In genomic region chr1:154500187-154500866, GRCm38 (mm10) we compare ENCODE assay signal across 10 mouse cellular contexts.
A peak's percentile ranks its signal among the peaks of the same experiment; 100 is the strongest.
DNase-seq lines count a peak whose midpoint lies in the region; ATAC-seq and TF ChIP-seq lines count a peak whose summit lies in the region.
"Had no signal": no experiment of that assay in that cellular context is flagged by ENCODE, and none has a peak within 500 bp of the region (broad histone marks: within the 10 kb centered on the region; RNA-seq: fewer than 3 reads in every experiment).

No protein-coding gene starts in this region.

- H3K9ac ChIP-seq in forebrain, embryonic 11.5 days (ENCODE audit: low read length), result no peak overlapping the region
- no peak overlapping the region for H3K9ac ChIP-seq in midbrain, embryonic 16.5 days (ENCODE audit: low read depth, low read length)
- H3K9ac ChIP-seq: limb, embryonic 15.5 days had no signal

- 44% methylated on average over 3 of the region's 3 CpGs for WGBS in forebrain, embryonic 11.5 days
- 25% methylated on average over 3 of the region's 3 CpGs for WGBS in midbrain, embryonic 16.5 days

- DNase-seq in cerebellum, adult 11 months, result peak; percentile 6
- DNase-seq in forebrain, embryonic 11.5 days (ENCODE audit: low spot score), result peak; percentile 51
- DNase-seq in layer of hippocampus, adult 2 months (ENCODE audit: low spot score in 2 of 2), result peak in 1 of 2 experiments; percentile 67
- DNase-seq in yolk sac, embryonic 10.5 days (ENCODE audit: low spot score), result no peak
- DNase-seq in gastrocnemius, adult 2 months, result no peak
- no peak for DNase-seq in kidney, adult 18-20 months

- no peak overlapping the region for H3K4me2 ChIP-seq in forebrain, embryonic 11.5 days (ENCODE audit: low read depth, low read length, severe bottlenecking)
- H3K4me2 ChIP-seq in midbrain, embryonic 16.5 days (ENCODE audit: low read length), result no peak overlapping the region
- H3K4me2 ChIP-seq: limb, embryonic 15.5 days had no signal

- H3K27me3 ChIP-seq in forebrain, embryonic 11.5 days (ENCODE audit: control insufficient read depth, insufficient read depth, low read length), result no peaks in the 10 kb centered on the region
- H3K27me3 ChIP-seq in midbrain, embryonic 16.5 days (ENCODE audit: control insufficient read depth, insufficient read depth, low read depth, low read length), result no peaks in the 10 kb centered on the region
- H3K27me3 ChIP-seq: limb, embryonic 15.5 days had no signal

- no peak for TF ChIP-seq CTCF in layer of hippocampus, adult 2 months (conservative IDR thresholded peaks at IDR 0.05)
- no peak for TF ChIP-seq CTCF in gastrocnemius, adult 2 months (IDR thresholded peaks at IDR 0.05)

- 0 out of 2 replicates have a peak, but pooled peaks cover 2% of the 10 kb centered on the region for H3K4me1 ChIP-seq in forebrain, embryonic 11.5 days (replicated peaks; ENCODE audit: control insufficient read depth, insufficient read depth, low read length)
- peaks cover 9% of the 10 kb centered on the region for H3K4me1 ChIP-seq in midbrain, embryonic 16.5 days (ENCODE audit: control insufficient read depth, insufficient read depth, low read length)
- H3K4me1 ChIP-seq: limb, embryonic 15.5 days had no signal

- no peak overlapping the region for H3K4me3 ChIP-seq in forebrain, embryonic 11.5 days (ENCODE audit: low read depth, low read length)
- H3K4me3 ChIP-seq in layer of hippocampus, adult 2 months, result no peak overlapping the region
- no peak overlapping the region for H3K4me3 ChIP-seq in midbrain, embryonic 16.5 days (ENCODE audit: low read depth, low read length)
- no peak overlapping the region for H3K4me3 ChIP-seq in gastrocnemius, adult 2 months
- H3K4me3 ChIP-seq: limb, embryonic 15.5 days; myocyte had no signal

- no peak overlapping the region for H3K27ac ChIP-seq in forebrain, embryonic 11.5 days (ENCODE audit: low read depth, low read length)
- H3K27ac ChIP-seq in layer of hippocampus, adult 2 months, result peak overlapping the region; percentile 71
- H3K27ac ChIP-seq in midbrain, embryonic 16.5 days (ENCODE audit: low read length), result peak overlapping the region; percentile 72
- no peak overlapping the region for H3K27ac ChIP-seq in gastrocnemius, adult 2 months
- H3K27ac ChIP-seq: limb, embryonic 15.5 days had no signal

- ATAC-seq in forebrain, embryonic 11.5 days (replicated peaks; ENCODE audit: low FRiP score), result peak; percentile 82
- ATAC-seq in midbrain, embryonic 16.5 days, result peak; percentile 92
- ATAC-seq in megakaryocyte-erythroid progenitor cell, adult 5-6 weeks (replicated peaks; ENCODE audit: low FRiP score, low TSS enrichment, poor library complexity, severe bottlenecking), result no peak

- intact Hi-C loops in gastrocnemius, adult 2 months (cut with DNase I), result no loop called here

- no peaks in the 10 kb centered on the region for H3K9me3 ChIP-seq in forebrain, embryonic 11.5 days (ENCODE audit: control insufficient read depth, low read length)
- H3K9me3 ChIP-seq in midbrain, embryonic 16.5 days (replicated peaks; ENCODE audit: control insufficient read depth, low read length, poor library complexity, severe bottlenecking), result no peaks in the 10 kb centered on the region
- H3K9me3 ChIP-seq: limb, embryonic 15.5 days had no signal

- no peaks in the 10 kb centered on the region for H3K36me3 ChIP-seq in forebrain, embryonic 11.5 days (ENCODE audit: control insufficient read depth, insufficient read depth, low read length)
- H3K36me3 ChIP-seq in midbrain, embryonic 16.5 days (ENCODE audit: control insufficient read depth, insufficient read depth, low read length), result no peaks in the 10 kb centered on the region
- H3K36me3 ChIP-seq: limb, embryonic 15.5 days had no signal

Comparison
In these comparisons a context has a peak if more than half of its experiments do, and no peak if none do; other contexts are left out.
1. DNase-seq: peak in cerebellum, adult 11 months (single experiment) and forebrain, embryonic 11.5 days (single experiment); none in yolk sac, embryonic 10.5 days (single experiment), gastrocnemius, adult 2 months (single experiment) and kidney, adult 18-20 months (single experiment).
2. H3K27ac ChIP-seq: peak in layer of hippocampus, adult 2 months (single experiment) and midbrain, embryonic 16.5 days (single experiment); none in forebrain, embryonic 11.5 days (single experiment) and gastrocnemius, adult 2 months (single experiment).